Mouse (Mus musculus) spleen, adult 2 months (tissue): ENCODE results near the gene Smim1.

ENCODE experiments used
- CTCF ChIP-seq: fragments of 200-500 bp; IDR thresholded peaks from 2 replicates; pipeline ENCODE4 v1.5.1; 2011; ENCODE audit warnings: mild to moderate bottlenecking, inconsistent platforms; ENCODE audit not compliant: insufficient read depth, insufficient read length, insufficient replicate concordance; ENCODE audit errors: extremely low read depth
- POLR2A ChIP-seq: fragments of 200-500 bp; IDR thresholded peaks from 2 replicates; pipeline ENCODE4 v1.6.1; 2011; ENCODE audit warnings: low read depth, low read length, inconsistent platforms

- no peak for TF ChIP-seq CTCF
- TF ChIP-seq POLR2A = no peak
Measured at GRCm38 (mm10) chr4:154021432-154021831, 4.6 kb downstream of the Smim1 start.
